Mouse (Mus musculus): ENCODE data around the gene Smyd3. TPM values are rescaled to one million over a fixed set of nuclear protein-coding genes. Genes with fewer than 3 reads are reported as not detected.

The Smyd3 gene
- polyA plus RNA-seq, 1 experiment from 2014 or later, result 11.3 TPM

DNA sequence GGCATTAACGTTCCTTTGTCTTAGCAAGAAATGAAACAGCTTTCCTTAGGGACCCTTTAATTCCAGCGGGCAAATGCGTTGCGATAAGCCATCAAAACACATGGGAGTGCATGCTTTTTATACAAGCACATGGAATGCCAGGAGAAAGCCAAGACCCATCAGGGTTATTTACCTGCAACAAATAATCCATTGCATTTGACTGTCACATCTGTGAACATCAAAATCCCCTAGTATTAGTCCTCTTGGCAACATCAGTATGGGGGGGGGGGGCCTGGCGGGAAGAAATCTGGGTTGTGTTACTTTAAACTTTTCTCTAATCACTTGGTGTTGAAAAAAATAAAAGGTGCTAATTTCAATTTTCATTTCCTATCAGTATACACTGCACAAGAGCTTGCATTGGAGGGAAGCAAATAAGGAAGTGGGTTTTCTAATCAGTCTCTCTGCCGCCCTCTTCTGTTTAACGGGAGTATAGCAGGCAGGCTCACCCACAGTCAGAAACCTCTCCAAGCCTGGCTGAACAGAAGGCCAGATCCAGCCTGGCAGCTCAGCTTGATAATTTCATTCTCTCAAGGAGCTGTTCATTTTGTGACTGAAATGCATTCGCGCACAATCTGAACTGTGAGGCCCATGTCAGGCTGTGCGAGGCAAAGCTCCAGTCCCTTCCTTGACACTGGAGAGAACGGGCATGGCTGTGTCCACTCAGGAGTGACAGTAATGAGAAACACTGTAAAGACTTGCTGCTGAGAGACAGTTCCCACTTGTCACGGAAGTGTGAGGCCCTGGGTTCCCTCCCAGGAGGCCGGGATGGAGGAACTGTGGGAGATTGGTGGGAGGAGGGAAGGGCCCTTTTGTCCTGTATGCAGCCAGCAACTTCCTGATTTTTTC is 285.8 kb downstream of the Smyd3 start:
- Histone ChIP-seq H3K4me3 (ENCODE audit: low read depth, low read length) (no peak overlapping the region), H3K9me3 (ENCODE audit: control insufficient read depth) (no peaks in the 10 kb centered on the region), H3K36me3 (ENCODE audit: control insufficient read depth, insufficient read depth) (no peaks in the 10 kb centered on the region), H3K27me3 (replicated peaks; ENCODE audit: control insufficient read depth, insufficient read depth, low read length) (no peaks in the 10 kb centered on the region), H3K27ac (ENCODE audit: low read depth, low read length) (no peak overlapping the region), H3K4me2 (replicated peaks; ENCODE audit: low read depth) (no peak overlapping the region), H3K9ac (ENCODE audit: low read depth, low read length) (no peak overlapping the region), H3K4me1 (replicated peaks; ENCODE audit: control insufficient read depth, insufficient read depth, low read length) (no peaks in the 10 kb centered on the region)
- peak; percentile 44 for ATAC-seq
- TF ChIP-seq CTCF (IDR thresholded peaks at IDR 0.05; ENCODE audit: low read depth), result peak; percentile 87
- 48% methylated on average over 13 of the region's 13 CpGs for WGBS

DNA sequence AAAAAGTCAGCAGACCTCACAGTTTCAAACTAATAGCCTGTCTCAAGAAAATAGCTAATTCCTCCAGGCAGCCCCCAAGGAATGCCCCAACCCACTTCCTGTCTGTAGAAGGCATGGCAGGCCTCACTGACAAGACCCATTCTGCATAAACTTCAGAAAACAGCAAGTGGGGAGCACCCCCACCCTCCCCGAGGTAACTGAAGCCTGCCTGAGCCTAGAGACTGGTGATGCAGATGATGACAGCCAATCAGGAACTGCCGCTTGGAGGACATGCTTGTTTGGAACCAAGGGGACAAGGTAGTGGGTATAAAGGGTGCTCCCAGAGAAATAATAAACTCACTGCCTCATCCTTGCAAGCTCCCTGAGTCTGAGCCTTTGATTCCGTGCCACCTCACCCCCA is 288.3 kb downstream of the Smyd3 start:
- Histone ChIP-seq H3K9me3 (ENCODE audit: control insufficient read depth) (no peaks in the 10 kb centered on the region), H3K27ac (ENCODE audit: low read depth, low read length) (no peak overlapping the region), H3K9ac (ENCODE audit: low read depth, low read length) (no peak overlapping the region), H3K4me3 (ENCODE audit: low read depth, low read length) (no peak overlapping the region), H3K36me3 (ENCODE audit: control insufficient read depth, insufficient read depth) (no peaks in the 10 kb centered on the region), H3K4me1 (replicated peaks; ENCODE audit: control insufficient read depth, insufficient read depth, low read length) (no peaks in the 10 kb centered on the region), H3K4me2 (replicated peaks; ENCODE audit: low read depth) (no peak overlapping the region), H3K27me3 (replicated peaks; ENCODE audit: control insufficient read depth, insufficient read depth, low read length) (no peaks in the 10 kb centered on the region)
- 80% methylated on average over 3 of the region's 3 CpGs for whole genome bisulfite sequencing
- TF ChIP-seq CTCF (IDR thresholded peaks at IDR 0.05; ENCODE audit: low read depth), result no peak
- no peak for ATAC-seq

DNA sequence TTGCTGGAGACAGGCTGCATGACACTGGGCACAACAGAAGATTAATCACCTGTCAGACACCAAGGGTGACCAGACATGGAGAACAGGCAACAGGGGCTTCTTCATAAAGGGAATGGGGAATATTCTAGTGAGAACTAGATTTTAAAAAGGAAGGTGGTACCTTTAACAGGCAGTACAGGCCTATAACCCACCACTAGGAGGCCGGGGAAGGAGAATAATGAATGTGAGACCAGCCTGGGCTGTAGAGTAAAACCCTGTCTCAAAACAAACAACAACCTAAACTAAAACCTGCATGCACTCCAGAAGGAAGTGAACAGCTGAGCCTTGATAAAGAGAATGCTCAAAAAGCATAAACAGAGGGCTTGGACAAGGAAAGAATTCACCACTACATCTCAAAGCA is 297.6 kb downstream of the Smyd3 start:
- no peak overlapping the region for H3K27ac ChIP-seq (ENCODE audit: low read depth, low read length)
- no peaks in the 10 kb centered on the region for H3K27me3 ChIP-seq (replicated peaks; ENCODE audit: control insufficient read depth, insufficient read depth, low read length)
- no peak overlapping the region for H3K4me2 ChIP-seq (replicated peaks; ENCODE audit: low read depth)
- no peaks in the 10 kb centered on the region for H3K9me3 ChIP-seq (ENCODE audit: control insufficient read depth)
- H3K36me3 ChIP-seq (ENCODE audit: control insufficient read depth, insufficient read depth), result no peaks in the 10 kb centered on the region
- H3K9ac ChIP-seq (ENCODE audit: low read depth, low read length), result no peak overlapping the region
- H3K4me1 ChIP-seq (replicated peaks; ENCODE audit: control insufficient read depth, insufficient read depth, low read length), result no peaks in the 10 kb centered on the region
- TF ChIP-seq CTCF (IDR thresholded peaks at IDR 0.05; ENCODE audit: low read depth), result peak; percentile 45
- no peak for ATAC-seq
- 47% methylated on average over 1 of the region's 1 CpGs for WGBS
- H3K4me3 ChIP-seq (ENCODE audit: low read depth, low read length), result no peak overlapping the region

- 76% methylated on average over 5 of the region's 5 CpGs for WGBS
- H3K27me3 ChIP-seq (replicated peaks; ENCODE audit: control insufficient read depth, insufficient read depth, low read length), result no peaks in the 10 kb centered on the region
- H3K4me3 ChIP-seq (ENCODE audit: low read depth, low read length), result no peak overlapping the region
- no peak for TF ChIP-seq CTCF (IDR thresholded peaks at IDR 0.05; ENCODE audit: low read depth)
- H3K4me2 ChIP-seq (replicated peaks; ENCODE audit: low read depth), result no peak overlapping the region
- H3K4me1 ChIP-seq (replicated peaks; ENCODE audit: control insufficient read depth, insufficient read depth, low read length), result no peaks in the 10 kb centered on the region
- H3K9me3 ChIP-seq (ENCODE audit: control insufficient read depth), result no peaks in the 10 kb centered on the region
- no peak for ATAC-seq
- H3K36me3 ChIP-seq (ENCODE audit: control insufficient read depth, insufficient read depth), result no peaks in the 10 kb centered on the region
- H3K27ac ChIP-seq (ENCODE audit: low read depth, low read length), result no peak overlapping the region
- no peak overlapping the region for H3K9ac ChIP-seq (ENCODE audit: low read depth, low read length)
These were observed 299.8 kb downstream of the Smyd3 start for GRCm38 (mm10) chr1:179218061-179218460.

DNA sequence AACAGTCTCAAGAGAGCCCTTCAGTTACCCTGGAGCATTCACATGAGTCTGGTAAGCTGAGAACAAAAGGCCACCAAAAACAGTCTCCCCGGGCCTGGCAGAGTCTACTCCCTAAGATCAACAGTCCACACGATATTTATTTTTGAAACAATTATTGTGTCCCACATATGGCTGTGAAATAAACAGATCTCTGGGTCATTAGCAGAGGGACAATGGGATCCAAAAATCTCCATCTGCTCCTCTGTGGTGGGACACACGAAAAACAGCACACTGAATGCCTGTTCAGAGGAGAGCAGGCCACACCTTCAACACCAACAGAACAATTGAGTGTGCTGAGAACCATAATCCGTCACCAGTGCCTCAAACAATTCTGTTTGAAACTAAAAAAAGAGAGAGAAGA is 300.8 kb downstream of the Smyd3 start:
- WGBS, result 44% methylated on average over 4 of the region's 4 CpGs
- TF ChIP-seq CTCF (IDR thresholded peaks at IDR 0.05; ENCODE audit: low read depth), result no peak

DNA sequence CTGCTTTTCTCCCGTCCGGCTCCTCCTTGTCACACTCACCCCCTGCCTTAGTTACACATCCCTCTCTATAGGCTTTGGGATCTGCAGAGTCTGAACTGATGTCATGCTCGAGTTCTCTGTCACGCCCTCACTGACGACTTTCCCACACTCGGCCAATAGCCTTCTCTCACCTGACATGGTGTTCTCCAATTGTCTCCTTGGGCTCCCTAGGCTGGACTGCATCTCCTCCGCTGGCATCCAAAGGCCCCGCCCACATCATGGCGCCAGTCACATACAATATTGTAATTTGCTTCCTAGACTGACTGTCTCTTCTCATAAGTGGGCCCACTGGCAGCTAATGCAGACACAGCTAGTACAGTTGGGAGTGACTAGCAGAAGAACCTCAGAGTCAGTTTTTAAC is 304.5 kb downstream of the Smyd3 start:
- Histone ChIP-seq H3K4me3 (ENCODE audit: low read depth, low read length) (no peak overlapping the region), H3K4me1 (replicated peaks; ENCODE audit: control insufficient read depth, insufficient read depth, low read length) (no peaks in the 10 kb centered on the region), H3K27ac (ENCODE audit: low read depth, low read length) (no peak overlapping the region), H3K36me3 (ENCODE audit: control insufficient read depth, insufficient read depth) (no peaks in the 10 kb centered on the region), H3K9me3 (ENCODE audit: control insufficient read depth) (no peaks in the 10 kb centered on the region), H3K4me2 (replicated peaks; ENCODE audit: low read depth) (no peak overlapping the region), H3K27me3 (replicated peaks; ENCODE audit: control insufficient read depth, insufficient read depth, low read length) (no peaks in the 10 kb centered on the region), H3K9ac (ENCODE audit: low read depth, low read length) (no peak overlapping the region)
- WGBS, result 94% methylated on average over 9 of the region's 9 CpGs
- TF ChIP-seq CTCF (IDR thresholded peaks at IDR 0.05; ENCODE audit: low read depth), result no peak
- no peak for ATAC-seq

More for the DNA sequence above, 300.8 kb downstream of the Smyd3 start:
- H3K4me1 ChIP-seq (replicated peaks; ENCODE audit: control insufficient read depth, insufficient read depth, low read length), result no peaks in the 10 kb centered on the region
- ATAC-seq, result no peak
- no peak overlapping the region for H3K9ac ChIP-seq (ENCODE audit: low read depth, low read length)
- H3K27ac ChIP-seq (ENCODE audit: low read depth, low read length), result no peak overlapping the region
- no peak overlapping the region for H3K4me3 ChIP-seq (ENCODE audit: low read depth, low read length)
- no peaks in the 10 kb centered on the region for H3K27me3 ChIP-seq (replicated peaks; ENCODE audit: control insufficient read depth, insufficient read depth, low read length)
- H3K4me2 ChIP-seq (replicated peaks; ENCODE audit: low read depth), result no peak overlapping the region
- no peaks in the 10 kb centered on the region for H3K36me3 ChIP-seq (ENCODE audit: control insufficient read depth, insufficient read depth)
- H3K9me3 ChIP-seq (ENCODE audit: control insufficient read depth), result no peaks in the 10 kb centered on the region

All from intestine, postnatal 0 days (tissue).